Mouse (Mus musculus): Measurements from ENCODE around the gene Gucy1b2. TPM values are rescaled to one million over a fixed set of nuclear protein-coding genes. Genes with fewer than 3 reads are reported as not detected.
A peak's percentile ranks its signal among the peaks of the same experiment; 100 is the strongest.

Gucy1b2 gene
- under 1 TPM; 0.38 to 0.55 TPM for total RNA-seq (2021)
- long read RNA-seq: 0 reads

DNA sequence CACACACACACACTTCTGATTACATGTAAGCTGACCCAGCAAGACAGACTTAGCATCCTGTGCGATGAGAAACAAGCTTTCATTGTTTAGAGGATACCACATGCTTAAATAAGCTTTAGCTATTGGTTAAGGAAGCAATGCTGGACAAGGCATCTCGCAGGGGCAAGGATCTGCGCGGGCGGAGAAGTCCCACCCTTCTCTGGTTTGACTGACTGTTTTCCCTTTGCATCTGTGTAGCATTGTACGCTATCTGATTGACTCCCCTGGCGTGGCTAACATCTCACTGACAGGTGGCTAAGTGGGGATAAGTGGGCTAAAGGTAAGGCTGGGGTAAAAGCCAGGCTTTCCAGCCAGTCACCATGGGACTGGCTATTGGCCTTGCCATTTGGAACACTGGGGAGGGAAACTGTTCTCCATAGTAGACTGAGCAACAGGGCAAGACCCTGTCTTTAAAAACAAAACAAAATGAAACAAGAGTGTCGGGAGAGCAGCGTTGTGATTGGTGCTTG, at the start of gene Gucy1b2:
Gucy1b2 (minus strand) TSS at position 51 of the 509 bp plus-strand sequence.
- no peak for DNase-seq (ENCODE audit: low spot score in 2 of 2)

DNA sequence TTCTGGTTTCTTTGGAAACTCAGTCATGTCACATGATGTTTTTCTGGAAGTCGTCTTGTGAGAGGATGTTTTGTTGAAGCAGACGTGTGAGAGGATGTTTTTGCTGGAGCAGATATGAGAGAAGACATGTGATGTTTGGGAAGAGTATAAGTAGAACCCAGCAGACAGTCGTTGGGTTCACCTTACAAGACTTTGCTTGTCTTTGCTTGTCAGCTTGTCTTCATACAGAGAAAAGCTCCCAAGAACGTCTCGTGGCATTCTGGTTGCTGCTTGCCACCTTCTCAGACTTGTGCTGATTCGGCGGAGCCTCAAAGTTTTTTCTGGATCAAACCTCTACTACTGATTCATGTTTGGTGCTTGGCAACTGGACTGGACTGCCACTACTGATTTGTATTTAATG, 41.3 kb upstream of the Gucy1b2 start:
- DNase-seq (ENCODE audit: low spot score in 2 of 2): no peak

DNA sequence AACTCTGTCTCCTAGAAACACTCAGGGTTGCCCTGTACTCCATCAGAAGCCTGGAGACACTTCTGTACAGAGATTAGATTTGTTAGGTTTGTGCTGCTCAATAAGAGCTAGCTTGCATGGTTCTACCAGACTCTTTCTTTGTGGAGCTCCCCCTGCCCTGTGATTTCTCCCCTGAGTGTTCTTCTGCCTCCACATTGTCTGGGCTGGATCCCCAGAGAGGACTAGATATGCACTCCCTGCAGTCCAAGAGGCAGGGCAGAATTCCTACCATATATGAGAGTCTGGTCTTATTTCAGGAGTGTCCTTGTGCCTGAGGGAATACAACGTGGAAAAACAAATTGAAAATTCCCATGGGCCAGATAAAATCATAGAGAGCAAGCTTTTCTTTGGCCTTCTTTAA, 40.4 kb upstream of the Gucy1b2 start:
- no peak for DNase-seq (ENCODE audit: low spot score in 2 of 2)

DNA sequence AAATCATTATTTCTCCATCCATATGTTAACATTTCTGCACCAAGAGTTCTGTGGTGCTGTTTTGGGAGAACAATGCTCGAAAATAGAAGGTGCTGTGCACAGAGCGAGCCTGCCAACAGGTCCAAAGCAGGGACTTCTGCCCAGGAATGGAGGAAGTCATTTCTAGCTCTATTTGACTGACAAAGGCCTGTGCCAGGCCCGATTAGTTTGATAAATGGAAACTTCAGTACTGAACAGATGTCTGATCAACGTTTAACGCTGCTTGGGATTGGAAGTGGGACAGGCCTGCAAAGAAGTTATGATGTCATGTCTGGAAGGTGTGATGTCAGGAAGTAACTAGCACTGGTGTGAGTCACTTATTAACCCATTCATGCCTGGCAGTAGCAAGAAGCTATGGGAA, 37.4 kb upstream of the Gucy1b2 start:
- no peak for DNase-seq (ENCODE audit: low spot score in 2 of 2)

DNA sequence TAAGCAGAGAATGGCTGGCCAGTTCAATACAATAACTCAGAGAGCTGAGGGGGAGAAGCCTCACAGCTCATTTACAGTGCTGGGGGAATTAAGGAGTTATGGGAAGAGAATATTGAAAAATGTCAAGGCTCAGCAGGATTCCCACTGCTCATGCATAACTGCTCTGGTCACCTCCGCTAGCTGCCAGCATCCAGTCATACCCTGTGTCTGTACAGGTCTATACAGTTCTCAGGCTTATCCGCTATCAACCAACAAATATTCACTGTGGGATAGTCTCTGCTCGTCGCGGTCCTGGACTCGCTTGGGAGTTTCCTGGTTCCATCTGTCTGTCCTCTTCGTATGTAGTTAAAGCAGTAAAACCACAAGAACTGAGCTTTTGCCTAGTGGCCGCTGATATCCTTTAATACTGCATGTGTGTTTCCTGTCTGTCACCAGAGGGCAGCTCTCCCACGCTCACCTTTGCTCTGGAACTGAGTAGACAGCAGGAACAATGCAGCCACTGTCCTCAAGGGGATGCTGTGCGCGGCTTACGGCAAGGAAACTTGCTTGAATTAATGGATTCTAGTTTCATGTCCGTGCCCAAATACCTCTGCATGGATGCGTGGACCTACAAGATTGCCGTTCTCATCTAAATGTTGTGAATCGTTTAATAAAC, 36.2 kb upstream of the Gucy1b2 start:
- peak; percentile 86 to 88 for DNase-seq (ENCODE audit: low spot score in 2 of 2)

DNA sequence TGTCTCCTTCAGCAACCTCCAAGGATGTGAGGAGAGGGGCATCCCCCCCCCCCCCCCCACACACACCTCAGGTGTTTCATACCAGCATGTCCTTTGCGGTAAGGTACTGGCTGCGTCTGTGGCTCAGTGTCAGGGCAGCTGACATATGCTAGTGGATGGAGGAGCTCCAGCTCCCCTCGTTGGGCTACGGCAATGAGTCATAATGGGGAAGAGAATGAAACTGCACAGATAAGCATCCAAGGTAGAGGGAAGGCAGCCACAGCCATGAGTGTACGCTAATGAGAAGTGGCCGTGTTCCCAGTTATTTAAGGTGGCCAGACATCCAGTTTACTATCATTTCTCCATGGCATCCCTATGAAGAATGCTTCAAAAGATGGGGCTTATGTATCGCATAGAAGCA, 32.2 kb upstream of the Gucy1b2 start:
- DNase-seq (ENCODE audit: low spot score in 2 of 2): no peak

DNA sequence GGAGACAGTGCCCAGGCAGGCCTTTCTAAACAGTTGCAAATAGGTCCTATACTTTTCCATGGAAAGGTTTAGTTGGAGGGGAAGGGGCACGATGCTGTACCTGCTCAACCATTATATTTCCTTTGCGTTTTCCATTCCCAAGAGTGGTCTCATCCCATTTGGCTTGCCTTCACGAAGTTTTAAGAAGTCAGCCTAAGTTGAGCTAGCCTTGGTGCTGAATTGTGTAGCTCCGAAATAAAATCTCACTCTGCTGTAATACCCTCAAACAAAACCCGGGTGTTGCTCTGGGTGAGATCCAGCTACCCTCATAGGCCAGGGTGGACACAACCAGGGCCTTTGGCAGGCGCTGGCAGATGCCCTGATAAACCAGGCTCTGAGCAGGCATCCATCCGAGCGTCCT, 25.3 kb upstream of the Gucy1b2 start:
- DNase-seq (ENCODE audit: low spot score in 2 of 2): no peak

DNA sequence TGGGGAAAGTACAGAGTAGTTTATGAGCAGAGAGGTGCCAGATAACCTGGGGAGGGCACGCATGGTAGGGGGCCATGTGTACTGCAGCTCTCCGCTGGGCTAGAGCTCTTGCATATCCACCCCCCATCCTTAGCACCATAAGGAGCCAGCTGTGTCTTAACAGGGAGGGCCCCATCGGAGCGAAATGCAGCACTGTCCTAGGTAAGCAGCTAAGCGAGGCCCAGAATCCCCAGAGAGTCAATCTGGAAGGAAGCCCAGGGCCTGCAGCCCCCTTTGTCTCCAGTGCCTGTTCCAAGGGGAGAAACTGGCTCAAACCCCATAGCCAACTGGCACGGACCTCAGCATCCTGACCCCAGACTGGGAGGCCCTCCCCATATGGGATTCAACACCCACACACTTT, 23.3 kb upstream of the Gucy1b2 start:
- no peak for DNase-seq (ENCODE audit: low spot score in 2 of 2)

DNA sequence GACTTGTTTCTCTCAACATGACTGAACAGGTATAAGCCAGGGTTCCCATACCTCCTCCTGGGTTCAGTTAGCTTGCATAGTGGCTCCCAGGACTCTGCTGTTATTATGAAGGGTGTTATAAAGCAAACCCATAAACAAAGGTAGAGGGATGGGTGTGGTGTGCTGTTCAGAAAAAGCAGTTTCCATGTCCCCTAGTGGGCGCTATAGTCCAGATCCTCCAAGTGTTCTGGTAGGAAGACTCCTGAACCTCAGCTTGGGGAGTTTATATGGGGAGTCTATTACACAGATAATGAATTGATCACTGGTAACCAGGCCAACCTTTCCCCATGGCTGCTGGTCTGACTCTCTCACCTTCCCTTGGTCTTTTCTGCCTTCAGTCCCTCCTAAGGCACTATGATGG, 18.4 kb upstream of the Gucy1b2 start:
- DNase-seq (ENCODE audit: low spot score in 2 of 2): no peak

DNA sequence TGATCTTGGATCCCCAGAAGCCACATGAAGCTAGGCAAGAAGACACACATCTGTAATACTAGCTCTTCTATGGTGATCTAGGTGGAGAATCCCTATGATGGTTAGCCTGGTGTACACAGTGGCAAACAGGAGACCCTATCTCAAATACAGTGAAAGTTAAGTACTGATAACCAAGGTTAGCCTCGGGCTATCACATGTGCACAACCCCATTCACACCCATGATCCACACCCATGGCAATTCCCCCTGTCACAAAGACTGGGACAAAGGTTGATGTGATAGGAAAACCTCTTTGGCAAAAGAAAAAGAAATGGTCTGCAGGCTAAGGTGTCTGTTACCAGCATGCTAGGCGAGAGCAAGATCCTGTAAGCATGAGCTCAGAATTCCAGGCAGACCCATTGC, 16.0 kb upstream of the Gucy1b2 start:
- no peak for DNase-seq (ENCODE audit: low spot score in 2 of 2)

DNA sequence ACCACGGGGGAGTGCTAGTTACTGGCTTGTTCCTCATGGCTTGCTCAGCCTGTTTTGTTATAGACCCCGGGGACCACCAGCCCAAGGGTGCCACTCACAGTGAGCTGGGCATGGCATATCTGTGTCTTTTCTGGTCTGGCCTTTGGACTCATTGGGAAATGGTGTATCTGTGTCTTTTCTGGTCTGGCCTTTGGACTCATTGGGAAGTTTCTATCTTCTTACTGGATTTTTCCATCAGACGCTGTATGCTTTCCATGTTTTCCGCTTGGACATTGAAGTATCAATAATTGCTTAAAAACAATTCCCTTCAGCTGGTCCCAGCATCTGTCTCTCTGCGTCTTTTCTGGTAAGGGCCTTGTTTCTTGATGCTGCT, 12.7 kb upstream of the Gucy1b2 start:
- no peak for DNase-seq (ENCODE audit: low spot score in 2 of 2)

DNA sequence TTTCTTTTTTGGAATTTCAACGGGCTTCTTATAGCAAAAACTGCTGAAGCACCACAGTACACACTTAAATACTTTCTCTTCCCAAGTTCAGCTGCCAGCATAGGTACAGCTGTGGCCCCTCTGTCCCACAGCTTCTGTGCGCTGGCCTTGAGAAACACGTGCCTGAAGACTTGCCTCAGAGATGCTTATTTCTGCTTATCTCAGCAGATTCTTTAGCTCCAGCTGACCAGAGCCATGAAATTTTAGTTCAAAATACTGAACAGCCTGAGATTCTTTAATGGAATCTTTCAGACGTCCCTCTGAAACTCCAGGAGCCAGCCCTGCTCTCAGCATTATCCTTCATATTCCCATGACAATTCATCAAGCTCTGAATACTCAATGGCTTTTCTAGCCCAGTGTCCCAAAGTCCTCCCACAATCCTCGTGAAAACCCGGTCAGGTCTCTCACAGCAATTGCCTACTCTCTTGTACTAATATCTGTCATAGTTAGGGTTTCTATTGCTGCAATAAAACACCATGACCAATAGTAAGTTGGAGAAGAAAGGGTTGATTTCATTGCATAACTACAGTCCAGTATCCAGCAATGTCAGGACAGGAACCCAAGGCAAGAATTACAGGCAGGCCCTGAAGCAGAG, 12.1 kb upstream of the Gucy1b2 start:
- no peak for DNase-seq (ENCODE audit: low spot score in 2 of 2)

DNA sequence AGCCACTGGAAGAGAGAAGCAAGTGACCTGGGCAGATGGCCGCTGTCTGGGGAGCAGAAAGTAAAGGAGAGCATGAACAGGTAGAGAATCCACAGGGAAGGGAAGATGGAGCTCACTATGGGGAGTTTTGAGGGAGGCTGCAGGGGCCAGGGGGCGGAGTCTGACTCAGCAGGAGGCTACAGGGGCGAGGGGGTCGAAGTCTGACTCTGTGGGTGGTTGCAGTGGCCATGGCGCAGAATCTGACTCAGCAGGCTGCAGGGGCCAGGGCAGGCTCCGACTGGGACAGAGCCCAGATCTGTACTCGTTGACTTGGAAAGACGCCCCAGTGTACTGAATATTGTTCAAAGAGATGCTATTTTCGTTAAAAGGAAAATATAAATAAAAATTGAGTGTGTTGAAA, 8.9 kb upstream of the Gucy1b2 start:
- DNase-seq (ENCODE audit: low spot score in 2 of 2): no peak

DNA sequence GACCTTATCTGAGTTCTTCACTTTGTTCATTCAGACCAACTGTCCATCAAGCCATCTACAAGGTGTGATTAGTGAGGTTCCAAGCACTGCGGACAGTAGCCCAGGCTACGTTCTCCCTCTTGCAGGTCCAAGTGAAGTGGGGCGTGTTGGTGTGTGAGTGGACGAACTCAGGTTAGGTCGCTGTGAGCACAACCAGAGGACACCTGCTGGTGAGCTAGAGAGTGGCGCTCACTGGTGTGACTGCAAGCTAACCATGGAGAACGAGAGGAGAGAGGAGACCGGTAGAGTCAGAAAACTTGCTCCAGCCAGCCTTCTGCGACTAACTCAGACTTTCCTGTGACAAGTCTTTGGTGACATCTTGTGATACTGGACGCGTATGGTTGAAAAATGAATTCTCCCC, 3.5 kb upstream of the Gucy1b2 start:
- no peak for DNase-seq (ENCODE audit: low spot score in 2 of 2)

DNA sequence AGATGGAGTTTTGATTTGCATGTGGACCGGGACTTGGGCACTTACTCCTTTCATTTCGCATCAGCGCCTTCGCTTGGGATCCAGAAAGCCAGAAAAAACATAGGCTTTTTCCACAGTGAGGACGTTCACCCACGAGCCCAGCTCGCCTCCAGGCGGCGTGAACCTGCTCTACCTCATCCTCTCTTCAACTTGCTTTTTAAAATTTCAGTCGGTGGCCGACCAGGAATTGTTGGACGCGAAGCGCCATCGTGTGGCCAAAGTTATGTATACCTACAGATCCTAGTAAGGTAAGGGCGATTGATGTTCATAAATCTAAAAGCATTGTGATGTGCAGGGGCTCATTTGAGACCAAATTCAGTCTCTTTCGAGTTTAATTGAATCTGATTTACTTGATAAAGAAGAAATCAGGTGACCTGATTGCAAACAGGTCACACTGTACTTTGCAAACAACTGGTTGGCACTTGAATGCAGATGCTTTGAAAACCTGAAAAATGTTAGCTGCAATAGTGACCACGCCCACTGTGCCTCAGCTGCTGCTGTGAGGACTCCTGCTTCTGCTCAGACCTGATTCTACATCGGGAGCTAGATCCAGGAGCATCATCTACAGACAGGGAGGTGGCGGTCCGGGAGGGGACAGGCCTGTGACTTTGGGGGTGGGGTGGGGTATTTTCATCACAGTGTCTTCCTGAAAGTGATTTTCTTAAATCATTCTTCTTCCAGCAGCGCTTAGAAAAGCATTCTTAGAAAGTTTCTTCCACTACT, 1.5 kb upstream of the Gucy1b2 start:
- peak; percentile 95 to 96 for DNase-seq (ENCODE audit: low spot score in 2 of 2)

DNA sequence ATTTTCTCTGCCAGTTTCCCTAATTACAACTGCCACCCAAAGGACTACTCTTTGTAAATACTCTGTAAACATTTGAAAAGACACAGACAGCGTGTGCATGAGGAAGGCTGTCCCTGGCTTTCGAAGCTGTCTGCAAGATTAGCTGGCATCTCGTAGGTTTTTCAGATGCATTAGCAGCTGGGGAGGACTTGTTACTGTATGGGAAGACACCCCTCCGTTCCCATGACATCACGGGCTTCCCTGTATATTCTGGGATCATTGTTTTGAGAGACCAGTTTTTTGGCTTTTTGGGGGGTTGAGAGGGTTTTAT, 564 bp downstream of the Gucy1b2 start:
- no peak for DNase-seq (ENCODE audit: low spot score in 2 of 2)

DNA sequence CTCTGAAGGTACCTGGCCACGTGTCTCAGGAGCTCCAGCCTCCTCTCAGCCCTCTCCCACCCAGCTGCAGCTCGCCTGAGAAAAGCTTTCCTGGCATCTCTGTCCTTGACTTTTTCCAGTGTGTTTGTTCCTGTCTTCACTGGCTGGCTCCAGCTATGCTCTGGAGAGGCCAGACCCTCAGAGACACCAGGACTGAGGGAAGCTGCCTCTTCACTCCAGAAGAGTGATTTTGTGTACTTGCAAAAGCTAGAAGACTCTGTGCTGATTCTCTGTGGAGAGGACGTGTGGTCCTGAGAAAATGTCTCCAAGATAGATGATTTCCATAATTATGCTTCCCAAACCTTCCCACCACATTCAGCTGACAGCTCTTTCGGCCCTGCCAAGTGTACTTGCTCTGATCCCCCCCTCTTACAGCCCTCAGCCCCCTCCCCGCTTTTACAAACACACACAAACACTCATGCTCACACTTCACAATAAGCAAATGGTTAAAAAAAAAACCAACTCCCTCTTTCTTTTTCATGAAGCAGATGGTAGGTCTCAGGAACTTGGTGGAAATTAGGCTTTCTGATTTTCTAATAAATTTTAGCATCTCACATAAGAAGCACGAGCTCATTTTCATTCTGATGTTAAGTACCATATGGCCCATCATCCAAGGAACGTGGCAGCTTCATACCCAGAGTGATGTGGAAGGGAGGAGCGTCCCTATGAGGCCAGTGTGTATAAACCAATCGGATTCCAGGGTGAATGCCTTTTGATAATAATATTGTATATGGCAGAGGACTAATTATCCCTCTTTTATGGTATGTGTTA, 1.1 kb downstream of the Gucy1b2 start:
- DNase-seq (ENCODE audit: low spot score in 2 of 2): no peak

DNA sequence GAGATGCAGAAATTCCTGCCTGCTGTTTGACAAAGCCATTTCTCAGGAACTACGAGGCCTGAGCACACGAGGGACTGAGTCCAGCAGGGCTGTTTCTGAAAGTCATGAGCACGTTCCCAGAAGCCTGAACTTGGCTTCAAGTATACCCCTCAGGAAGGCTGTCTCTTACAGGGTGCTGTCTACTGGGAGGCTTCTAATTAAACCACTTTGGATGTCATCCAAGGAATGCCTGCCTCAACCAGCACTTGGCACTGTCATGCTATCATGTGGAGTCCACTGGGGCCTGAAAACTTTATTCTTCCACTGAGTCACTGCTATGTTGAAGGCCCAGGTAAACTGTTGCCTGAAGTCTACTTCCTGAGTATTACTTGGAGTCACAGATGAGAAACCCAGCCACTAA, 2.0 kb downstream of the Gucy1b2 start:
- no peak for DNase-seq (ENCODE audit: low spot score in 2 of 2)

DNA sequence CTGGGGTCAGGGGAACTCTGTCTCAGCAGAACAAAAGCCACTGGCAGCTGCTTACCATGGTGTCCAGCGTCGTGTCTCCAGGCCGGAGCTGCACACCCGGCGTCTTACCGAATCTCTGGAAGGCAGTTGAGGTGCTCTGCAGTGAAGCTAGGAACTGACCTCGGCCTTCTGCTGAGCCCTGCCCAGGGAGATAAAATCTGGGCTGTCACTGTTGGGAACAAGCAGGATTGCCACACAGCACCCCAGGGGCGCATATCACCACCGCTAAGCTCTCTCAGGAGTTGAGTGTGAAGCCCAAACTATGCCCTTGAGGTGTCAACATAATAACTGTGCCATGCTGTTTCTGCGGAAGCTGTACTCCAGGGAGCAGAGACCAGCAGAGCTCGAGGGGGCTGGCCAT, 2.8 kb downstream of the Gucy1b2 start:
- no peak for DNase-seq (ENCODE audit: low spot score in 2 of 2)

DNA sequence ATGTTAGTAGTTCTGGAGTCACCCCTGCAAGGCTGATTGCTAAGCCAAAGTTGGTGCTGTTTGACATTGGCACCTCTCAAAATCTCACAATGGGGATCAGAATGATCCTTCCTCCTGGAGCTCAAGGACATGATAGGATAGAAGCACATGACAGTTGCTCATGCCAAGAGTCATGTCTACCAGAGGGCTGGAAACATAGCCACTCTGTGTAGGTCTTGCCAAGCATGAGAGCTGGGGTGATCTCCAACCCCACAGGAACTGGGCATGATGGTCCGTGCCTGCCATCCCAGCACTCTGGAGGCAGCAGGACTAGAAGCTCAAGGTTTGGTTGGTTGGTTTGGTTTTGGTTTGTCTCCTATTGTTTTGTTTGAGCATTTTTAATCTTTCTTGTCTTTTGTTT, 5.4 kb downstream of the Gucy1b2 start:
- DNase-seq (ENCODE audit: low spot score in 2 of 2): no peak

DNA sequence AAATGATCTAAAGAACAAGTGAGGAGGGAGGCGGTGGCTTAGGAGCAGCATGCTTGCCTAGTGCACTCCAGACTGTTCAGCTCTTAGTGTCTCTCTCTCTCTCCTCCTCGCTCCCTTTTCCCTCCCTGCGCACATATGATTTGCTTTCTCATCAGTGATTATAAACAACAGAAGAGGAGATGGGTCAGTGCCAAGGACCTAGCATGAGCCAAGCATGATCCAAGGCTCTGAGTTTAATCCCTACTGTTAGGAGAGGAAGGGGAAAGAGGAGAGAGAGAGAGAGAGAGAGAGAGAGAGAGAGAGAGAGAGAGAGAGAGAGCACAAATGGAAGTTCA, 8.9 kb downstream of the Gucy1b2 start:
- DNase-seq (ENCODE audit: low spot score in 2 of 2): no peak
